Mouse (Mus musculus) retina, embryonic 14.5 days (tissue): ENCODE results near the gene Arhgap24.
A peak's percentile ranks its signal among the peaks of the same experiment; 100 is the strongest.
"Not testable (repeated sequence)": the region's sequence is repeated elsewhere in the genome, so short reads cannot be mapped to it uniquely, and the experiment has no call there.

Experiments
- DNase-seq: peaks from one replicate; pipeline ENCODE4 v3.0.0-alpha.2; 2015; ENCODE audit warnings: low spot score

Arhgap24 gene

GRCm38 (mm10) chr5:102807518-102807917 lies 326.3 kb downstream of the Arhgap24 start:
- DNase-seq, result no peak

DNA sequence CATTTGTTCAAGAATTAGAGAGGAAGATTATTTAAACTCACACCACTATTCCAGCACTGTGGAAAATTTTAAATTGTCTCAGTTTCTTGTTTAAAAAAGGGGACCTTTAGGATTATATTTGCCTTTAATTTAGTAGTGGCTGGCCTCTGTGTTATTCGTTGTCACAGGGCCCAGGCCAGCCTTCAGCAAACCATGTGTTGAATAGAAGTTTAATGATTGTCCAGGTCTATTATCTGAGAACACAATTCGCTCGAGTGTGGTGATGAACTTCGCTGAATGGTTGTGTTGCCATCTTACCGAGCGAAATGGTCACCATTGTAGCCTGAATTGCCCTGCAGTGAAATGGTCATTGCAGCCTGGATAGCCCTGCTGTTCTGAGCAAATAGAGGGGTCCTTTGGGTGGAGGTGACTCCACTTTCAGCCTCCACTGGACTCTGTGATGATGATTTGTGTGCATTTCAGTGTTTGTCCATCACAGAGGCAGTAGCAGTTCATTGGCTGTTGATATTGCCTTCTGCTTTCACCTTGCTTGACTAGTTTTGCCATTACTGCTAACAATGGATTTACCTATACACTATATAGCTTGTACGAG lies 329.3 kb downstream of the Arhgap24 start:
- no peak for DNase-seq

GRCm38 (mm10) chr5:102813271-102813670 lies 332.1 kb downstream of the Arhgap24 start:
- no peak for DNase-seq

DNA sequence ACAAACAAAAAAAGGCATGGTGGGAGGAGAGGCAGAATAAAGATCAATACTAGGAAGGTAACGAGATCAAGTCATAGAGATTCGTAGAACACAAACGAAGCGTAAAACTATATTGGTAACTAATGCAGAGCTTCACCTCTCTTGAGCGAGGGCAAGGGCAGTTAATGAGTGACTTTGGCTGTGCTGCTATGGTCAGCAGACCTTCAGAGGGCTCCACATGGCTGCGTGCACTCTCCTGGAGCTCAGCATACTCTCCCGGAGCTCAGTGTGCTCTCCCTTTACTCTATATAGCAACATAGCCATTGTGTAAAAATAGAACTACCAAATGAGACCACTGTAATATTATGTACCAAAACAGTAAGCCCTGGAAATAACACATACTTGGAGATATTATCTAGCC lies 336.4 kb downstream of the Arhgap24 start:
- no peak for DNase-seq

GRCm38 (mm10) chr5:102825538-102825937 lies 344.3 kb downstream of the Arhgap24 start:
- DNase-seq, result no peak

- no peak for DNase-seq
These were observed 357.9 kb downstream of the Arhgap24 start for GRCm38 (mm10) chr5:102839071-102839470.

GRCm38 (mm10) chr5:102843934-102844709 lies 362.9 kb downstream of the Arhgap24 start:
- no peak for DNase-seq

GRCm38 (mm10) chr5:102844731-102845598 lies 363.8 kb downstream of the Arhgap24 start:
- peak; percentile 75 for DNase-seq

- no peak for DNase-seq
These were observed 364.6 kb downstream of the Arhgap24 start for GRCm38 (mm10) chr5:102845800-102846199.

- no peak for DNase-seq
These were observed 366.7 kb downstream of the Arhgap24 start for GRCm38 (mm10) chr5:102847859-102848258.

DNA sequence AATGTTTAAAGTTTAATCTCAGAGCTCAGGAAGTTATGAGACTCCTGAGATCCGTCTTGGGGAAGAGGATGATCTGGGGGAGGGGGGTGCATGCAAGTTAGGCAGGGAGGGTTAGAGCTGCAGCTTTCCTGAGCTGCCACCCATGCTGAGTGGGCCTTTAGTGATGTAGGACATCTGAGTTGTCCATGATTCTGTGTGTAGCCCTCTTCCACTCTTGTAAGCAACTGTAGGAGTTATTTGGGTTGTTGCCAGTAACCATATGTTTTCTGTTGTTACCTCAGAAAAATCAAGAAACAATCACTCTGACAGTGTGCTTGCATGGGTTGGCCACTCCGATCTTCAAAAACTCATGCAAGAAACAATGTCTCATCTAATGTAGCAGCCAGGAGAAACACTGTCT lies 370.6 kb downstream of the Arhgap24 start:
- no peak for DNase-seq

DNA sequence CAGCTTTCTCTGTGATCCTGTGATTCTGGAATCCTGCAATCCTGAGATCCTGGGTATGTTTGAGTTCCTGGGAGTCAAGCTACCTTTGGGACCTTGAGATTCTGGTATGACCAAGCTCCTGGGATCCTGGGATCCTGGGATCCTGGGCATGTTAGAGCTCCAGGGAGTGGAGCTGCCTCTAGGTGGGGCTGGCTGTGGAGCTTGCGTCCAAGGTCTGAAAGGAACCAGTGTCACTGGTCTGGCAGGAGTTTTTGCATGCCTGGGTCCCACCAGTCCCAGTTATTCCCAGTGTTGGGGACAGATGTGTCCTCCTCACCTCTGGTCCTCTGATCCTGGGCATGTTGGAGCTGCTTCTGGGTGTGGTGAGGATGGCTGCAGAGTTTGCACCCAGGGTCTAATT lies 372.6 kb downstream of the Arhgap24 start:
- DNase-seq, result no peak

DNA sequence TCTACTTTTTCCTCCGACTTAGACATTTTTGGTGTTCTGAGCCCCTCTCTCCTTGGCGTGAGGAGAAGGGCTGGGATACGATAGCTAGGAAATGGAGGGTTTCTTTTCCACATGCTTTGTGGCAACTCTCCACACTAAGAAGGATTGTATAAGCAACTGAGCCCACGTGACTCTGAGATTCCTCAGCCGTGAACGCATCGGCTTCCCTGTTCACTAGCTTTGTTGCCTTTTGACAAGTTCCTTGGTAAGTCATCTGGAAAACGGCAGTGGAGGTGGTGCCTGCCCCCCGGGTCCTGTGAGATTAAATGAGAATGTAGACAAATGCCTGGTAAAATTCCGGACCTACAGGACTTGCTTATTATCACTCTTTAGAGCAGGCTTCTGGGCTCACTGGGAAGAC lies 374.6 kb downstream of the Arhgap24 start:
- DNase-seq, result peak; percentile 54

- no peak for DNase-seq
These were observed 376.9 kb downstream of the Arhgap24 start for GRCm38 (mm10) chr5:102858047-102858446.

GRCm38 (mm10) chr5:102859749-102860148 lies 378.6 kb downstream of the Arhgap24 start:
- DNase-seq, result no peak

DNA sequence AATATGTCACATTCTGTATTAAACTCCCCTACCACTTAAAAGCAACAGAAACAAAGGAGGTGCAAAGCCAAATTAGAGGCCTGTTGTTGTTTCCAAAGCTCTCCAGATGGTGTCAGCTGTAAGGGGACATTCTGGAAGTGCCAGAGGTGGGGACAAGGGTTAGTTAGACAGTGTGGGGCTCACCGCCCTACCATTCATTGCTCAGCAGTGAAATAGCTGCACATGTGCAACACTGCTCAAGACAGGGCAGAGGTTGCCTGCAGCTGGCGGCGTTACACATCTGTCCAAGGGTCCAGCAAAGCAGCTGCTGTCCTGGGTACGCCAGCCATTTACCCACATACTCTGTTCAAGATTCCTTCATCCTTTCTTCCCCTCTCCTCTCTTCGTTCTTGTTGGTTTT lies 387.0 kb downstream of the Arhgap24 start:
- no peak for DNase-seq

DNA sequence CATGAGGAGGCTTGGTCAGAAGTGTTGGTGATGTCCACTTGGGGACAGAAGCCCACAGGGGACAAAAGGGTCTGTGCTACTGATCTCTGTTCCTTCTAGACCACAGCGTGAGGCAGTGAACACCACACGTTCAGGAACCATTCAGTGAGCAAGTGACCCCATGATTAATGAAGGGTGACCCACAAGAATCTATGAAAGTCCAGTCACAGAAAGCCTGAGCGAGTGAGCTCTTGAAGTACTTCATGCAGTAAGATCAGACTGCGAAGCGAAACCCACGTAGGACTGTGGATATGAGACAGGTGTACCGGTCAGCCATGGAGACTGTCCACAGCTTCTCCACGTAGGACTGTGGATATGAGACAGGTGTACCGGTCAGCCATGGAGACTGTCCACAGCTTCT lies 391.8 kb downstream of the Arhgap24 start:
- DNase-seq, result not testable (repeated sequence)

GRCm38 (mm10) chr5:102874605-102875298 lies 393.6 kb downstream of the Arhgap24 start:
- peak; percentile 86 for DNase-seq

GRCm38 (mm10) chr5:102875628-102876027 lies 394.4 kb downstream of the Arhgap24 start:
- no peak for DNase-seq

- no peak for DNase-seq
These were observed 407.4 kb downstream of the Arhgap24 start for GRCm38 (mm10) chr5:102888482-102889162.

- no peak for DNase-seq
These were observed 407.9 kb downstream of the Arhgap24 start for GRCm38 (mm10) chr5:102889163-102889488.

- no peak for DNase-seq
These were observed 411.0 kb downstream of the Arhgap24 start for GRCm38 (mm10) chr5:102892226-102892625.
